Mouse (Mus musculus) embryonic facial prominence, embryonic 11.5 days (tissue): ENCODE data around the gene Otud7a. TPM values are rescaled to one million over a fixed set of nuclear protein-coding genes. Genes with fewer than 3 reads are reported as not detected.
A peak's percentile ranks its signal among the peaks of the same experiment; 100 is the strongest.
"Not testable (repeated sequence)": the region's sequence is repeated elsewhere in the genome, so short reads cannot be mapped to it uniquely, and the experiment has no call there.

Source experiments
- ATAC-seq: fragments of 200-750 bp; cut with Nextera tagmentation; replicated peaks from 2 replicates; pipeline ENCODE4 v1.8.0; 2017; ENCODE audit warnings: low read depth; ENCODE audit not compliant: insufficient number of reproducible peaks, low FRiP score, low TSS enrichment
- DNase-seq: peaks from one replicate; pipeline ENCODE4 v3.0.0-alpha.2; 2015; ENCODE audit warnings: low spot score
- H3K27ac ChIP-seq: fragments of 300-500 bp; sonication (generic); replicated peaks from 2 replicates; pipeline ENCODE4 v1.5.1; 2014; ENCODE audit warnings: mild to moderate bottlenecking, low read depth, low read length, control low read depth
- H3K27me3 ChIP-seq: fragments of 300-500 bp; sonication (generic); 2 replicates; pipeline ENCODE4 v1.6.1; 2014; ENCODE audit warnings: mild to moderate bottlenecking, low read length, moderate library complexity, mixed read lengths; ENCODE audit not compliant: control insufficient read depth, insufficient read depth
- H3K36me3 ChIP-seq: fragments of 300-500 bp; sonication (generic); replicated peaks from 2 replicates; pipeline ENCODE4 v1.6.1; 2014; ENCODE audit warnings: low read depth, mild to moderate bottlenecking, low read length, moderate library complexity, mixed read lengths; ENCODE audit not compliant: control insufficient read depth, insufficient read depth
- H3K4me1 ChIP-seq: fragments of 300-500 bp; sonication (generic); 2 replicates; pipeline ENCODE4 v1.6.1; 2014; ENCODE audit warnings: low read length, mixed read lengths; ENCODE audit not compliant: control insufficient read depth, insufficient read depth
- H3K4me2 ChIP-seq: fragments of 300-500 bp; sonication (generic); 2 replicates; pipeline ENCODE4 v1.6.1; 2014; ENCODE audit warnings: low read depth, mild to moderate bottlenecking, control low read depth, low read length, moderate library complexity
- H3K4me3 ChIP-seq: fragments of 300-500 bp; sonication (generic); 2 replicates; pipeline ENCODE4 v1.5.1; 2014; ENCODE audit warnings: low read depth, low read length, control low read depth
- H3K9ac ChIP-seq: fragments of 300-500 bp; sonication (generic); replicated peaks from 2 replicates; pipeline ENCODE4 v1.6.1; 2014; ENCODE audit warnings: mild to moderate bottlenecking, control low read depth, low read length
- H3K9me3 ChIP-seq: fragments of 300-500 bp; sonication (generic); replicated peaks from 2 replicates; pipeline ENCODE4 v1.6.1; 2016; ENCODE audit warnings: mild to moderate bottlenecking, low read length, inconsistent platforms, mixed read lengths; ENCODE audit not compliant: control insufficient read depth
- WGBS: fragments of 180-500 bp; shearing (Covaris S2); extraction: QIAGEN DNeasy Blood & Tissue Kit; methylation state at CpG from one replicate; pipeline ENCODE4 v1.1.7; 2014; 5-methylcytosine and 5-hydroxymethylcytosine counted together
- polyA plus RNA-seq: library from polyadenylated mRNA; unstranded; fragments of >200 nt; fragmentation: Nextera tagmentation; extraction: Ambion mirVana; gene quantifications from 2 replicates; pipeline ENCODE4 v1.2.1, GENCODE M21; 2014

The Otud7a gene
- polyA plus RNA-seq, 1 experiment from 2014 or later: 0.90 TPM

GRCm38 (mm10) chr7:63668951-63669350 is 224.4 kb downstream of the Otud7a start:
- Histone ChIP-seq H3K4me3 (no peak overlapping the region), H3K9ac (no peak overlapping the region), H3K4me1 (no peaks in the 10 kb centered on the region), H3K27ac (no peak overlapping the region), H3K36me3 (no peaks in the 10 kb centered on the region), H3K4me2 (no peak overlapping the region), H3K9me3 (no peaks in the 10 kb centered on the region), H3K27me3 (no peaks in the 10 kb centered on the region)
- 0 out of 2 replicates have a peak, but pooled peaks have one; percentile 31 for ATAC-seq
- WGBS: 72% methylated on average over 14 of the region's 14 CpGs
- no peak for DNase-seq

DNA sequence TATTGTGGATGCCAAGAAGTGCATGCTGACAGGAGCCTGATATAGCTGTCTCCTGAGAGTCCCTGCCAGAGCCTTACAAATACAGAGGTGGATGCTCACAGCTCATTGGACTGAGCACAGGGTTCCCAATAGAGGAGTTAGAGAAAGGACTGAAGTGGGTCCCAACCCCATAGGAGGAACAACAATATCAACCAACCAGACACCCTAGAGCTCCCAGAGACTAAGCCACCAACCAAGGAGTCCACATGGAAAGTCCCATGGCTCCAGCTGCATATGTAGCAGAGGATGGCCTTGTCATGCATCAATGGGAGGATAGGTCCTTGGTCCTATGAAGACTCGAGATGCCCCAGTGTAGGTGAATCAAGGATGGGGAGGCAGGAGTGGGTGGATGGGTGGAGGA is 226.4 kb downstream of the Otud7a start:
- DNase-seq, H3K36me3 ChIP-seq, ATAC-seq, H3K9ac ChIP-seq, H3K4me2 ChIP-seq, H3K27ac ChIP-seq, H3K9me3 ChIP-seq, H3K4me1 ChIP-seq, H3K4me3 ChIP-seq, H3K27me3 ChIP-seq: not testable (repeated sequence)
- WGBS: 92% methylated on average over 1 of the region's 1 CpGs

- no peaks in the 10 kb centered on the region for H3K9me3 ChIP-seq
- H3K27me3 ChIP-seq: no peaks in the 10 kb centered on the region
- H3K9ac ChIP-seq: no peak overlapping the region
- H3K36me3 ChIP-seq: no peaks in the 10 kb centered on the region
- ATAC-seq: peak; percentile 87
- H3K4me3 ChIP-seq: no peak overlapping the region
- H3K27ac ChIP-seq: no peak overlapping the region
- no peak overlapping the region for H3K4me2 ChIP-seq
- no peaks in the 10 kb centered on the region for H3K4me1 ChIP-seq
- DNase-seq: peak; percentile 78
- WGBS: 19% methylated on average over 3 of the region's 3 CpGs
Observed at GRCm38 (mm10) chr7:63671904-63672303, 227.4 kb downstream of the Otud7a start.

- no peak overlapping the region for H3K4me2 ChIP-seq
- H3K4me3 ChIP-seq: no peak overlapping the region
- no peaks in the 10 kb centered on the region for H3K27me3 ChIP-seq
- H3K9ac ChIP-seq: no peak overlapping the region
- H3K36me3 ChIP-seq: no peaks in the 10 kb centered on the region
- DNase-seq (no peak), ATAC-seq (no peak)
- no peaks in the 10 kb centered on the region for H3K9me3 ChIP-seq
- no peak overlapping the region for H3K27ac ChIP-seq
- WGBS: 79% methylated on average over 5 of the region's 5 CpGs
- no peaks in the 10 kb centered on the region for H3K4me1 ChIP-seq
Observed at GRCm38 (mm10) chr7:63676631-63677030, 232.1 kb downstream of the Otud7a start.

GRCm38 (mm10) chr7:63677149-63677548 is 232.6 kb downstream of the Otud7a start:
- Histone ChIP-seq H3K27ac (no peak overlapping the region), H3K4me3 (no peak overlapping the region), H3K9me3 (no peaks in the 10 kb centered on the region), H3K9ac (no peak overlapping the region), H3K4me2 (no peak overlapping the region), H3K4me1 (no peaks in the 10 kb centered on the region), H3K27me3 (no peaks in the 10 kb centered on the region), H3K36me3 (no peaks in the 10 kb centered on the region)
- WGBS: 53% methylated on average over 2 of the region's 2 CpGs
- no peak for DNase-seq
- ATAC-seq: no peak

DNA sequence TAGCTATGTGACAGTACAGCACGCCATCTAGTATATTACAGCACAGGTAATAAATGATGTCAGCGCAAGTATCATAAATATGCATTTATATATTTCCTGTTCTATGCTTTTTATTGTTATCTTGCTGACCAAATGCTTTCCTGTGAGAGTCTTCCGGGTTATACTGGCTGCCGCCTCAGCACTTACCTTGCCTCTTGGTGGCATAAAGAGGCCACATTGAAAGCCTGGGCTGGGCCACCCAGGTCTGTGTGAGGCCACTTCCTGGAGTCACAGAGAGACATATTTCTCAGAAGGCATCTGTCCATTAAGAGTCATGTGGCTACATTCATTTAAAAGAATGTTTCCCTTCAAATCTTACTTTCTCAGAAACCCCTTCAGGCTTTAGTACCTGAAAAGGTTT is 242.5 kb downstream of the Otud7a start:
- Histone ChIP-seq H3K27ac (no peak overlapping the region), H3K9me3 (no peaks in the 10 kb centered on the region), H3K9ac (no peak overlapping the region), H3K4me2 (no peak overlapping the region), H3K4me3 (no peak overlapping the region), H3K4me1 (no peaks in the 10 kb centered on the region), H3K36me3 (no peaks in the 10 kb centered on the region), H3K27me3 (no peaks in the 10 kb centered on the region)
- no peak for DNase-seq
- 85% methylated on average over 4 of the region's 4 CpGs for WGBS
- no peak for ATAC-seq

DNA sequence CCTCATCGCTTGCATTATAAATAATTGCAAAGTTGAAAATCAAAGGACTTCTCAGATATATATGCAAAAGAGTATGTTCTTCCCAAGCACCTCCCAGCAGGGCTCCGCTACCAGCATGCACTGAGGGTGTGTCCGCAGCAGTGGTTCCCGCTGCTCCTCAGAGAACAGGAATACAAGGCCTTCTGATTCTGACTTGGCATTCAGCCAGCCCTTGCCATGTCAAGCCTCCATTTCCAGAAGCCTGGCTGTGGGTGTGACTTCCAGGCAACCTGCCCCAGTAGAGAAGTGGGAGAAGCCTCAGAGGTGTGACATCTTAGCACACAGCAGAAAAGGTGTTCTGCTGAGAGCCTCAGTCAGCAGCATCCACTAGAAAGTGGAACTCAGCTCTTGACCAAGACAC is 253.4 kb downstream of the Otud7a start:
- H3K9ac ChIP-seq: no peak overlapping the region
- H3K9me3 ChIP-seq: no peaks in the 10 kb centered on the region
- DNase-seq: no peak
- WGBS: 90% methylated on average over 4 of the region's 4 CpGs
- no peak for ATAC-seq
- H3K36me3 ChIP-seq: no peaks in the 10 kb centered on the region
- H3K4me1 ChIP-seq: no peaks in the 10 kb centered on the region
- H3K4me2 ChIP-seq: no peak overlapping the region
- no peaks in the 10 kb centered on the region for H3K27me3 ChIP-seq
- H3K27ac ChIP-seq: no peak overlapping the region
- H3K4me3 ChIP-seq: no peak overlapping the region

- no peak overlapping the region for H3K9ac ChIP-seq
- 78% methylated on average over 8 of the region's 8 CpGs for WGBS
Observed at GRCm38 (mm10) chr7:63717903-63718302, 273.4 kb downstream of the Otud7a start.

More at GRCm38 (mm10) chr7:63717903-63718302, 273.4 kb downstream of the Otud7a start:
- DNase-seq (no peak), ATAC-seq (no peak)
- Histone ChIP-seq H3K36me3 (no peaks in the 10 kb centered on the region), H3K4me3 (no peak overlapping the region), H3K4me2 (no peak overlapping the region), H3K27ac (no peak overlapping the region), H3K9me3 (no peaks in the 10 kb centered on the region), H3K27me3 (no peaks in the 10 kb centered on the region), H3K4me1 (no peaks in the 10 kb centered on the region)
